Mouse (Mus musculus) neural tube, embryonic 13.5 days (tissue): ENCODE data around the gene Gm10181. TPM values are rescaled to one million over a fixed set of nuclear protein-coding genes. Genes with fewer than 3 reads are reported as not detected.
A peak's percentile ranks its signal among the peaks of the same experiment; 100 is the strongest.

ENCODE experiments used
- ATAC-seq: fragments of 200-750 bp; cut with Nextera tagmentation; 2 replicates; pipeline ENCODE4 v1.8.0; 2017; ENCODE audit warnings: low read depth, mild to moderate bottlenecking, moderate TSS enrichment, moderate library complexity
- H3K27ac ChIP-seq: fragments of 300-500 bp; sonication (generic); replicated peaks from 2 replicates; pipeline ENCODE4 v1.5.1; 2015; ENCODE audit warnings: moderate library complexity, mild to moderate bottlenecking, inconsistent platforms
- H3K27me3 ChIP-seq: fragments of 300-500 bp; sonication (generic); 2 replicates; pipeline ENCODE4 v1.6.1; 2015; ENCODE audit warnings: mild to moderate bottlenecking, inconsistent platforms
- H3K36me3 ChIP-seq: fragments of 300-500 bp; sonication (generic); 2 replicates; pipeline ENCODE4 v1.6.1; 2015; ENCODE audit warnings: mild to moderate bottlenecking, inconsistent platforms
- H3K4me1 ChIP-seq: fragments of 300-500 bp; sonication (generic); replicated peaks from 2 replicates; pipeline ENCODE4 v1.6.1; 2015; ENCODE audit warnings: inconsistent platforms
- H3K4me2 ChIP-seq: fragments of 300-500 bp; sonication (generic); 2 replicates; pipeline ENCODE4 v1.6.1; 2015; ENCODE audit warnings: inconsistent platforms, mild to moderate bottlenecking, moderate library complexity
- H3K4me3 ChIP-seq: fragments of 300-500 bp; sonication (generic); 2 replicates; pipeline ENCODE4 v1.5.1; 2015; ENCODE audit warnings: mild to moderate bottlenecking, inconsistent platforms
- H3K9ac ChIP-seq: fragments of 300-500 bp; sonication (generic); 2 replicates; pipeline ENCODE4 v1.6.1; 2015; ENCODE audit warnings: moderate library complexity, mild to moderate bottlenecking, inconsistent platforms
- H3K9me3 ChIP-seq: fragments of 300-500 bp; sonication (generic); 2 replicates; pipeline ENCODE4 v1.6.1; 2016; ENCODE audit warnings: inconsistent platforms
- WGBS: fragments of 180-500 bp; shearing (Covaris S2); methylation state at CpG from one replicate; pipeline ENCODE4 v1.1.7; 2015; 5-methylcytosine and 5-hydroxymethylcytosine counted together
- polyA plus RNA-seq: library from polyadenylated mRNA; unstranded; fragments of >200 nt; fragmentation: Nextera tagmentation; extraction: Ambion mirVana; gene quantifications from 2 replicates; pipeline ENCODE4 v1.2.1, GENCODE M21; 2015

The Gm10181 gene
- not detected in 2 replicates for polyA plus RNA-seq

- 72% methylated on average over 2 of the region's 2 CpGs for WGBS
- Histone ChIP-seq H3K27me3 (no peaks in the 10 kb centered on the region), H3K9me3 (no peaks in the 10 kb centered on the region), H3K4me2 (no peak within 1 kb of the TSS), H3K4me1 (no peaks in the 10 kb centered on the region), H3K9ac (no peak within 1 kb of the TSS), H3K4me3 (no peak within 1 kb of the TSS), H3K27ac (no peak within 1 kb of the TSS), H3K36me3 (no peaks in the 10 kb centered on the region)
- no peak for ATAC-seq
Measured at GRCm38 (mm10) chr9:25089122-25089521, at the start of gene Gm10181. TSS of gene Gm10181 (plus strand) at chr9:25089422.

GRCm38 (mm10) chr9:25041665-25042064 is 47.6 kb upstream of the Gm10181 start:
- WGBS = 29% methylated on average over 6 of the region's 6 CpGs
- ATAC-seq = no peak; the same call in 1 of the 2 replicates
- Histone ChIP-seq H3K27me3 (no peaks in the 10 kb centered on the region; the same call in 1 of the 2 replicates), H3K4me1 (peaks cover 7% of the 10 kb centered on the region), H3K36me3 (no peaks in the 10 kb centered on the region), H3K4me3 (no peak overlapping the region), H3K4me2 (no peak overlapping the region), H3K9me3 (no peaks in the 10 kb centered on the region), H3K27ac (no peak overlapping the region), H3K9ac (no peak overlapping the region)

DNA sequence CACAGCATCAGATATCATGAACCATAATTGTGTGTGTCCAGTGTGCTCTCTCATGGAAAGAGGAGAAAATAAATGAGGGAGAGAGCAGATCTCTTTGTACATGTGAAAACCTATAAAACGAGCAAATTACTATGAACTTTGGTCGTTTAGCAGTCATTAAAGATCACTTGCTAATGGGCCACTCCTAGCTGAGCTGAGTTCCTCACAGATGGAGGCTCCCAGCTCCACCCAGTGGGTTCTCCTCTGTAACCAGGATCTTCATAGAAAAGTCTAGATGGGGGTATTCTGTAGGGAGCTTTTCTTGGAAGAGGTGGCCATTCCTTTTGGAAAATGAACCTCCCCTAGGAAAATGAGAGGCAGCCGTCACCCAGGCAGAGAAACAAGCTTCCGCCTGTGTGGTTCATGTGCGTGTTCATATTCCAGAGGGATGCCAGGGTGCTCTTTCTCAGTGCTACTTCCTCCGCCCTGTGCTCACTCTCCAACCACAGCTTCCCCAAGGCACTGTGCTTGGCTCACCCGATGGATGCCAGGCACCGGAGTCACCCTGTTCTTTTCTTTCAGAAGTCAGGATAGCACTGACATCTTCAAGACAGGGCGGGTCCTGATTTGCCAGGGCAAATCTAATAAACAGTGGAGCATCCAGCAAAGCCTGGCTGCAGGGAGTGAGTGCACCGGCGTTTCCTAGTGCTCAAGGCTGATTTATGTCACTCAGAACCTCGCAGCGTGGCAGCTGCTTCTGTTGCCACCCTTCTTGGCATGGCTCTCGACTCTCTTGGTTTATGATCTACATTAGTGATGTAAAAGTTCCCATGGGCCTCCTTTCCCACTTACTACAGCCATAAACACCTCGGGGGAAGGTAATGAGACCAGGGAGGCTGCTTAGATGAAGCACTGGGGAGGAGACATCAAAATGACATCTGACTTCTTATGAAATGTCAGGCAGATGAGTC is 46.8 kb upstream of the Gm10181 start:
- Histone ChIP-seq H3K4me2 (no peak overlapping the region), H3K4me3 (no peak overlapping the region), H3K9ac (no peak overlapping the region), H3K9me3 (no peaks in the 10 kb centered on the region), H3K27ac (no peak overlapping the region), H3K36me3 (no peaks in the 10 kb centered on the region), H3K4me1 (peaks cover 7% of the 10 kb centered on the region), H3K27me3 (no peaks in the 10 kb centered on the region; the same call in 1 of the 2 replicates)
- peak; percentile 88 for ATAC-seq
- whole genome bisulfite sequencing = 49% methylated on average over 15 of the region's 15 CpGs

GRCm38 (mm10) chr9:25044325-25044724 is 44.9 kb upstream of the Gm10181 start:
- Histone ChIP-seq H3K27ac (no peak overlapping the region), H3K36me3 (no peaks in the 10 kb centered on the region), H3K9me3 (no peaks in the 10 kb centered on the region), H3K27me3 (no peaks in the 10 kb centered on the region), H3K4me3 (no peak overlapping the region), H3K4me2 (no peak overlapping the region), H3K4me1 (peaks cover 7% of the 10 kb centered on the region), H3K9ac (no peak overlapping the region)
- no peak for ATAC-seq
- WGBS = 93% methylated on average over 3 of the region's 3 CpGs

GRCm38 (mm10) chr9:25048289-25048688 is 40.9 kb upstream of the Gm10181 start:
- H3K27ac ChIP-seq = no peak overlapping the region
- no peaks in the 10 kb centered on the region for H3K4me1 ChIP-seq
- no peaks in the 10 kb centered on the region for H3K9me3 ChIP-seq
- ATAC-seq = no peak
- H3K27me3 ChIP-seq = no peaks in the 10 kb centered on the region
- H3K4me3 ChIP-seq = no peak overlapping the region
- no peak overlapping the region for H3K4me2 ChIP-seq
- H3K36me3 ChIP-seq = no peaks in the 10 kb centered on the region
- no peak overlapping the region for H3K9ac ChIP-seq
- WGBS = 51% methylated on average over 2 of the region's 2 CpGs

DNA sequence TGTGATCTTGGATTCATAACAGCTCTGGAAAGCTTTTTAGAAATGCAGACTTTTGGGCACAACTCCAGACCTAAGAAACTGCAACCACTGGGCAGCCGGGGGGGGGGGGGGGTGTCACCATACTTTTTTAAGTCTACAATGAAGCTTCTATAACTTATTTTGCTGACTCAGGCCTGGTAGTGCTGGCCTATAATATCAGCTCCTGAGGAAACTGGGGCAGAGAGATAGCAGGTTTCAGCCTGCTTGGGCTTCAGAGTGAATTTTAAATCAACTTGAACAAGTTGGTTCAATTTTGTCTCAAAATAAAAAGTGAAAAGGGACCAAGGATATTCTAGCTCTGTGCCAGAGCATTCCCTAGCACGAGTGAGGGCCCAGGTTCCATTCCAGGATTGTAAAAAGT is 40.3 kb upstream of the Gm10181 start:
- no peak for ATAC-seq
- H3K27ac ChIP-seq = no peak overlapping the region
- no peaks in the 10 kb centered on the region for H3K9me3 ChIP-seq
- H3K4me2 ChIP-seq = no peak overlapping the region
- H3K9ac ChIP-seq = no peak overlapping the region
- H3K4me1 ChIP-seq = no peaks in the 10 kb centered on the region
- H3K36me3 ChIP-seq = no peaks in the 10 kb centered on the region
- no peak overlapping the region for H3K4me3 ChIP-seq
- WGBS = 81% methylated on average over 2 of the region's 2 CpGs
- H3K27me3 ChIP-seq = no peaks in the 10 kb centered on the region

DNA sequence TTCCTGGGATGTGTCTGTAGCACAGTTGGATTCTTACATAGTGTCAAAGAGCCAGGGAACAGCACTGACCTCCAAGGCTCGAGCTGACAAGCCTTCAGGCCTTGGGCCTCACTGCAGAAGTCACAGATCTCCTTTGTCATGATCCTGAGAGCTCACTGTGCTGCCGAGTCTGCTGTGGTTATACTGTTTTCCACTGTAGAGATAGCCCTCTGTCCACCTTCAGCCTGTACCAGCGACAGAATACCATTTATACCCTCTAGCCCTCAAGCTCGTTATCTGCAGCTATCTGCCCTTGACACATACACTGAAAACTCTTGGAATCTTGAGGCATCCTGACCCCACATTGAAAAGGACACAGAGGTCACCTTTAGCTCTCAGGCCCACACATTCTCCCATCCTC is 37.3 kb upstream of the Gm10181 start:
- WGBS = 67% methylated on average over 4 of the region's 4 CpGs
- Histone ChIP-seq H3K4me2 (no peak overlapping the region), H3K4me3 (no peak overlapping the region), H3K27me3 (no peaks in the 10 kb centered on the region), H3K36me3 (no peaks in the 10 kb centered on the region), H3K4me1 (no peaks in the 10 kb centered on the region; the same call in 1 of the 2 replicates), H3K27ac (no peak overlapping the region), H3K9ac (no peak overlapping the region), H3K9me3 (no peaks in the 10 kb centered on the region)
- no peak for ATAC-seq

DNA sequence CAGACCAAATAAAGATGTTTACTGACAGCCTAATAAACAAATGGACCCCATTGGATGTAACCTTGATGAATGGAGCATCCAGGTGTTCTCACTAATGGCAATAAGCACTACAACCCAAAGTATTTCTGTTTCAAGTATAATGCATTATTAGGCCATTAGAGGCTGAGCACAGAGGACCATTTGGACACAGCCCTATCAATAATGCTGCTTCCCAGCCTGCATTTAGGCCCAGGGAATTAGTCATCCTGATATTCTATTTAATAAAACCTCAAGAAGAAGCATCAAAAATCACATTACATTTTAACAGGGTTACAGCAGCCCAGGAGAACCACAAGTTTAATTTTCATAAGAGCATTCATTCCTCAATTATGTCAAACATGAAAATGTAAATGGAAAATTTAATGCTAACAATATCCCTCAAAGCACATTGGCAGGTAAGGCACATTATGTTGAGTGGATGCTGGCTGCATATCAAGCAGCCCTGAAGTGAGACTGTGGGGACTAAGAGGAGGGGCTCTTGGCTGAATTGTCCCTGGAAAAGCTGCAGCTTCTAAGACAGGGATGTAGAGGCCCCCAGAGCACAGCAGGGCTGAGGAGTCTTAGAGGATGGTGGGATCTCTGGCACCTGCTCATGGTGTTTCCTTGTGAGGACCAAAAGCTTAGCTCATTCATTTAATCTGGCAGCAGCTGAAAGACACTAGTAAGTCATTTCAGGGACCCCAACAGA is 33.4 kb upstream of the Gm10181 start:
- Histone ChIP-seq H3K4me2 (no peak overlapping the region), H3K9ac (no peak overlapping the region), H3K4me1 (no peaks in the 10 kb centered on the region; the same call in 1 of the 2 replicates), H3K9me3 (no peaks in the 10 kb centered on the region), H3K27ac (0 out of 2 replicates have a peak overlapping the region, but pooled peaks have one; percentile 49), H3K36me3 (no peaks in the 10 kb centered on the region), H3K27me3 (no peaks in the 10 kb centered on the region), H3K4me3 (no peak overlapping the region)
- ATAC-seq = peak; percentile 84

DNA sequence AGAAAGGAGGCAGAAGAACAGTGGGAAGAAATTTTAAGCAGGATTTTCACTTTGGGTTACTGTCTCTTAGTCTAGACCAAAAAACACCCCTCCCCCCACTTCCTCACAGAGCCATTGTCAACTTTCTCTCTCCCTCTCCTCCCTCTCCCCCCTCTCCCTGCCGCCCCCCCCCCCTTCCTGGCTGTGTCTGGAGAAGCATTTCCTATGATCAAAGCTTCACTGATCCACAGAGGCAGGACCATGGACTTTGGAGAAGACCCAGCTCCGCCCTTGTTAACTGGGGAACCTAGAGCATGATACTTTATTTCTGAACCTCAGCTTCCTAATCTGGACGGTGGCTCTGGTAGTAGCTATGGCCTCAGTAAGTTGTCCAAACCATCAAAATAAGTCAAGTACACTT is 30.5 kb upstream of the Gm10181 start:
- Histone ChIP-seq H3K4me3 (no peak overlapping the region), H3K27ac (no peak overlapping the region), H3K9me3 (peaks cover 4% of the 10 kb centered on the region; the same call in 1 of the 2 replicates), H3K27me3 (no peaks in the 10 kb centered on the region), H3K36me3 (no peaks in the 10 kb centered on the region), H3K4me1 (no peaks in the 10 kb centered on the region; the same call in 1 of the 2 replicates), H3K4me2 (no peak overlapping the region), H3K9ac (no peak overlapping the region)
- ATAC-seq = no peak
- WGBS = 62% methylated on average over 3 of the region's 3 CpGs

DNA sequence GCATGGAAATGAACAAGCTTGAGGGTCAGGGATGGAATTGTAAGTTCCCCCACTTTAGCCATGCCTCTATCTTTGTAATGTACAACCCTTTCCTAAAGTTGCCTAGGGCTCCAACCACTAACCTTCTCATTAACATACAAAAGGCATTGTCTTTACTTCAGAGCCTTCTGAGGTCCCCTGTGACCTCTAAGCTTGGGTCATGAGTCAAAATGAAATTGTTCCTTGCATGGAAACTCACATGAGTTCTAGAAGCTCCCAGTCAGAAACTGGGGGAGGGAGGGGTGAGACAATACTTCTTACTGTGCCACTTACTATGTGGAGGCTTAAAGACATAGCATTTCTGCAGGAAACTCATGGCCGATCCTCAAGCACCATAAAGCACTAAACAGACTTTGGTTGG is 16.6 kb upstream of the Gm10181 start:
- Histone ChIP-seq H3K36me3 (no peaks in the 10 kb centered on the region), H3K4me3 (no peak overlapping the region), H3K27me3 (no peaks in the 10 kb centered on the region), H3K9me3 (no peaks in the 10 kb centered on the region), H3K27ac (no peak overlapping the region), H3K9ac (no peak overlapping the region), H3K4me1 (no peaks in the 10 kb centered on the region), H3K4me2 (no peak overlapping the region)
- WGBS = 82% methylated on average over 1 of the region's 1 CpGs
- no peak for ATAC-seq

DNA sequence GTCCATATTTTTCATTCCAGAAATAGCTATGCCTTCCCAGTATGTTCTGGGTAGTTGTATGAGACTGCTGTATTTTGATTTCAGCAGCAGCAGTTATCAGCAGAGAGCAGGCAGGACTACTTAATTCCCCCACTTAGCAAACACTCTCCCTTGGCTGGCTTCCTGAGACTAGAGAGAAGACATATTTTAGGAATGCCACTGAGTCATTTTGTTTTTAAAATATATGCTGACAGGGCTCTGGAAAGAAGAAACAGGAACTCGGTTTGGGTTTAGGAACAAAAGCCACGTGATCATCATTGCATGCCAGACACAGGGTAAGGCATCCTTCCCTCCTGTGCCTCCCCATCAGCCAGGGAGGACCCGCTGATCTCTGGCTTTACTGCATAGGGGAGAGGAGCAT is 13.2 kb upstream of the Gm10181 start:
- Histone ChIP-seq H3K36me3 (no peaks in the 10 kb centered on the region), H3K4me1 (no peaks in the 10 kb centered on the region), H3K9me3 (no peaks in the 10 kb centered on the region), H3K27me3 (no peaks in the 10 kb centered on the region), H3K4me3 (no peak overlapping the region), H3K9ac (no peak overlapping the region), H3K4me2 (no peak overlapping the region), H3K27ac (no peak overlapping the region)
- WGBS = 71% methylated on average over 3 of the region's 3 CpGs
- no peak for ATAC-seq

DNA sequence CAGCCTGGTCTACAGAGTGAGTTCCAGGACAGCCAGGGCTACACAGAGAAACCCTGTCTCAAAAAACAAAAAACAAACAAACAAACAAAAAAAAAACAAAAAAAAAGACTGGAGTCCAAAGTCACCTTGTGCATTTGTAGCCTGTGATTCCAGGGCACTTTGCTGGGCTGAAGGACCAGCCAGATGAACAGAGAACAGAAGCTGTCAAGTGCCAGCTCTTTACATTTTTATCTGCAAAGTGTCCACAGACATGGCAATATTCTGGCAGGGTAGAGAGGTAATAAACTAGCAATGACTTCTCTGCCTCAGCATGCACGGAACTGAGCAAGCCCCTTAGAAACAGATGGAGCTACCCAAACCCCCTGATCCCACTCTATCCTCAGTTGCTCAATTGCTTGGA is 12.7 kb upstream of the Gm10181 start:
- no peak overlapping the region for H3K9ac ChIP-seq
- WGBS = 78% methylated on average over 1 of the region's 1 CpGs
- H3K4me1 ChIP-seq = no peaks in the 10 kb centered on the region
- ATAC-seq = no peak
- no peak overlapping the region for H3K4me2 ChIP-seq
- no peak overlapping the region for H3K27ac ChIP-seq
- no peak overlapping the region for H3K4me3 ChIP-seq
- no peaks in the 10 kb centered on the region for H3K9me3 ChIP-seq
- H3K36me3 ChIP-seq = no peaks in the 10 kb centered on the region
- H3K27me3 ChIP-seq = no peaks in the 10 kb centered on the region
